Mouse (Mus musculus): ENCODE results near the gene Ptpn11.
"Not testable (repeated sequence)": the region's sequence is repeated elsewhere in the genome, so short reads cannot be mapped to it uniquely, and the experiment has no call there.

The Ptpn11 gene

DNA sequence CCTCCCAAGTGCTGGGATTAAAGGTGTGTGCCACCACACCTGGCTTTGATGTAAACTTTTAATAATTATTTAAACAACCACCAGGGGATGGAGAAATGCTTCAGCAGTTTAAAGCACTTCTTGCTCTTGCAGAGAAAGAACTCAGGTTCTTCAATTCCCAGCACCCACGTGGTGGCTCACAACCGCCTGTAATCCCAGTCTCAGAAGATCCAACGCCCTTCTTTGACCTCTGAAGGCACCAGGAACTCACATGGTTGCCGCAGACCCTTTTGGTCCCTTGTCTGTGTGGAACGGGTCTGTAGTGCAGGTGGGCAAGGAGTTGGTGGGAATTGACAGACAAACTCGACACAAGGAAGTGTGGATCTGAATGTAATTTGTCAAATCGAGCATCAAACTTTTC is 23.5 kb upstream of the Ptpn11 start:
- no peak for DNase-seq

DNA sequence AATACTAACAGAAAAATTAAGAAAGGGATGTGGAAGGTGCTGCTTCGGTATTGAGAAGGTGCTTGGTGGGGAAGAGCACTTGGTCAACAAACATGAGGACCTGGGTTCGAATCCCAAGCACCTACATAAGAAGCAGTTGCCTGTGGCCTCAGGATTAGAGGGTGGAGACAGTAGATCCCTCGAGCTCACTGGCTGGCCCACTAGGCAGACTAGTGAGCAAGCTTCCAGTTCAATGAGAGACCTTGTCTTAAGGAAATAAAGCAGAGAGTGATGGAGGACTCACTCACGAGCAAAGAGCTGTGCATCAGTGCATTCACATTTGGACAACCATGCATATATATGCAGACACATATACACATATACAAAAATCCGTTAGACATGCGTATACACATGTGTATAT is 20.9 kb upstream of the Ptpn11 start:
- DNase-seq: no peak

DNA sequence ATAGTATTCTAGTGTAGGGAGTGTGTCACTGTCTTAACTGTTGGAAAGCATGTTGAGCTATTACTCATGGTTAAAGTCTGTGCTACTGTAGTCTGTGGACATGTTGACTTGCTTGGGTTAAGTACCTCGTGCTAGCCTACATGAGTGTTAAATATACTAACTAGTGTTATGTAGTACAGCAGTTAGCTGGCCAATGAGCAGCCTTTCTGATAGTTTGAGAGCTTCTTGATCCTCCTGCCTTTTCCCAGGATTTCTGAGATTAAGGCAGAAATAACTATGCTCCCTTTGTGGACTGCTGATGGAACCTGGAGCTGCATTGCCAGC is 19.4 kb upstream of the Ptpn11 start:
- no peak for DNase-seq

DNA sequence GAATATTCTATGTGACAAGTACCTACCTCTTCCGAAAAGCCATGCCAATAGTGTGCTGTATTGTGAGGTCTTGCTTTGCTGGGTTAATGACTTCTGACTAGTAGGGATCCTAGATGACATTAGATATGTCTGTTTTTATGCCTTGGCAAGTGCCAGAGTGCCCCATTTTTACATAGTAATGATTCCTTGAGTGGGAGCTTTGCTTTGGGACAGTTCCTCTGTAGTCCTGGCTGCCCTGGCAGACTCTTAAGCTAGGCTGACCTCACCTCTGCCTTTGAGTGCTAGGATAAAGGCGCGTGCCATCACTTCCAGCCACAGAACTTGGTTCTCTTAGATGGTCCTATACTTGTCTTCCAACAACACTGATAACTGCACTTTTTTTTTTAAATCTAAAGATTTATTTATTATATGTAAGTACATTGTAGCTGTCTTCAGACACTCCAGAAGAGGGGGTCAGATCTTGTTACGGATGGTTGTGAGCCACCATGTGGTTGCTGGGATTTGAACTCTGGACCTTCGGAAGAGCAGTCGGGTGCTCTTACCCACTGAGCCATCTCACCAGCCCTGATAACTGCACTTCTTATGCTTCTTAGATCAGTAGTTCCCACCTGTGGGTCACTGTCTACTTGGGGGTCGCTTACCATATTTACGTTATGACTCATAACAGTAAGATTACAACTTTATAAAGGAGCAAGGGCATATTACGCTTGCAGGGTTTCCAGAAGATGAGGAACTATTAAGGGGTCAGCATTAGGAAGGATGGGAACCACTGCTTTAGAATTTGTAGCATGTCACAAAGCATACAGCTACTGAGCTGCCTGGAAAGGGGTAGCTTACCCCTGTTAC is 18.8 kb upstream of the Ptpn11 start:
- DNase-seq: no peak

DNA sequence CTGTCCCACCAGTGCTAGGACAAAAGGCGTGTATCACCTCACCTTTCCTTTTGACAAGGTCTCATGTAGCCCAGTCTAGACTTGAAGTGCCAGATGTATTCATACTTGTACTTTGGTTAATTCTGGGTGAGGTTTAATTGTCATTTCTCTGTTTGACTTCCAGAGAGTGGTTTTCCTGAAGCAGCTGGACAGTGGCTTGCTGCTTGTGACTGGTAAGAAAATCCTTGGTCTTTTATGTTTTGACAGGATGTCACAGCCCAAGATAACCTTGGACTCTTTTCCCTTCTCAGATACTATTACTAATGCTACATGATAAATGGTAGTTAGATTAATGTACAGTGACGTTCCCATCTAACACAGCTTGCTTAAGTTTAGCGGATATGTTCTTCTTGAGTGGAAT is 15.8 kb upstream of the Ptpn11 start:
- DNase-seq: no peak

DNA sequence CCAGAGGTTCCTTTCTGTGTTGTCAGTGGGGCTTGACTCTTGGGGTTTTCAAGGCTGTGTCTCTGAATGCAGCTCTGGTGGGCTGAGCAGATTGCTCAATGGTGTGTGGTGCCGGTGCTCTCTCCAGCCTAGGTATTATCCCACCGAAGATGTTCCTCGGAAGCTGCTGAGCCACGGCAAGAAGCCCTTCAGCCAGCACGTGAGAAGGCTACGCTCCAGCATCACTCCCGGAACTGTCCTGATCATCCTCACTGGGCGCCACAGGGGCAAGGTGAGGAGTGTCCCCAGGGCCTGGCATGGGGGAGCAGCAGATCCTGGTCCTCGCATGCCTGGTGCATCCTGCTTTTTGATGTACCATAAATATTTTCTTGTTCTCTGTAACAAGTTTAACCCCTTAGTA is 15.3 kb upstream of the Ptpn11 start:
- no peak for DNase-seq

DNA sequence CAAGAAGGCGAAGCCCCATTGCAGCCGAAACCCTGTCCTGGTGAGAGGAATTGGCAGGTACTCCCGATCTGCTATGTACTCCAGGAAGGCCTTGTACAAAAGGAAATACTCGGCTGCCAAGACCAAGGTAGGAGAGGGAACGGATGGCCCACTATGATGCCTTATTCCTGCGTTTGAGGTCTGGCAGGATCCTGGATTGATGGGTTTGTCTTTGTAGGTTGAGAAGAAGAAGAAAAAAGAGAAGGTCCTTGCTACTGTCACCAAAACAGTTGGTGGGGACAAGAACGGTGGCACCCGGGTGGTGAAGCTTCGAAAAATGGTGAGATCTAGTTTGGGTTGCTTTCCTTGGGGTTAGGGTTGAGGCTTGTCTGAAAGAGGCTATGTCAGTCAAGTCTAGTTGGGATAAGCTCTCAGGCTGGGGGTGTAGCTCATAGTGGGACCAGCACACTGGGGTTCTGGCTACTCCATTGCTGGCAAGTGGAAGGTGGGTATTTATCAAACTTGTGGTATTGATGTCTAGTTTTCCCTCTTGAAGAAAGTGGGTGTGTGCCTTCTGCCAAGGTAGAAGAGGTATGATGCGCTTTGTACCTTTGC is 14.4 kb upstream of the Ptpn11 start:
- not testable (repeated sequence) for DNase-seq

DNA sequence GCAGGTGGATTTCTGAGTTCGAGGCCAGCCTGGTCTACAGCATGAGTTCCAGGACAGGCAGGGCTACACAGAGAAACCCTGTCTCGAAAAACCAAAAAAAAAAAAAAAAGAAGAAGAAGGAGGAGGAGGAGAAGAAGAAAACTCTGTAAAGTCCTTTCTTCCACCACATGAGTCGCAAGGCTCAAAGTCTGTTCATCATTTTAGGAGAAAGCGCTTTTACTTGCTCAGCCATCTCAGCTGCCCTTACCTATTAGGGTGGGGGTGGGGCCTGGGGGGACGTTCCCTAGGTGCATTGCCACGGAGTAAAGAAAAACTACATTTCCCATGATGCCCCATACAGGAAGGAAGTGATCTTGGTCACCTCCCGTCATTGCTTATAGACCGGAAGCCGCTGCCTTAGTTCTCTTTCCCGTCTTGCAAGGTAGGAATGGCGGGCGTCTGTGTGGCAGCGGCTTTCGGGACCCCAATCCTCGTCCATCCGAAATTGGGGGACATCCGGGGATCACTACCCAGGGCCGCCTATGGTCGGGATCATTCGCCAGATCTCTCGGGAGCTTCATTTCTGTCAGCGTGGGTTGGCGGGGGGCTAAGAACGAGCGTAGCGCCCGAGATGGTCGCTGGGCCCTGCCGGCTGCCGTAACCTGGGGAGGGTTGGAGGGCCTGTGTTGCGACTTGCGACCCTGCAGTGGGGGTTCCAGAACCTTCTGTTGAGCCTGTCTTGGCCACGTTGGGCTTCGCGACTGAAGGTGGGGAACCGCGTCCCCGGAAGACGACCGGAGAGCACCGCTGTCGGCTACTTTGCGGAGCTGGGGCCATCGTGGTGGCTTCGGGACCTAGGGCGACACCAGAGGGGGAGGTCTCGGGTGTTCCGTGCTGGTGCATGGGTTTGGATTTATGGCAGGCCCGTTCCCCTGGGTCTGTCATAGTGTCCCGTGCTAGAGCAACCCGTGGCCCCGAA is 13.2 kb upstream of the Ptpn11 start, which contains the start of gene Rpl6:
Gene Rpl6 (plus strand): TSS at position 350 of the 958 bp plus-strand sequence.
- DNase-seq: peak; percentile 82 to 85

DNA sequence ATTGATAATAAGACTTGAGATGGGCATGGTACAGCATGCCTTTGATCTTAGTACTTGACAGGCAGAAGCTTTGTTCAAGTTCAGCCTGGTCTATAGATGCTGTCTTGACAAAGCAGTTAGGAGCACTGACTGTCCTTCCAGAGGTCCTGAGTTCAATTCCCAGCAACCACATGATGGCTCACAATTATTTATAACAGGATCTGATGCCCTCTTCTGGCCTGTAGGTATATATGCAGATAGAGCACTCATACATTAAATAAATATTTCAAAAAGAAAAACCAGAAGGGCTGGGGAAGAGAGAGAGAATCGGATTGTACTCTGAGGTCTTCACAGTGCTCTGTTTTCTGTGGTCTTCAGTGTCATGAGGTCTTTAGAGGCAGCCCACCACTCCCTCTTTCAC is 11.3 kb upstream of the Ptpn11 start:
- no peak for DNase-seq

DNA sequence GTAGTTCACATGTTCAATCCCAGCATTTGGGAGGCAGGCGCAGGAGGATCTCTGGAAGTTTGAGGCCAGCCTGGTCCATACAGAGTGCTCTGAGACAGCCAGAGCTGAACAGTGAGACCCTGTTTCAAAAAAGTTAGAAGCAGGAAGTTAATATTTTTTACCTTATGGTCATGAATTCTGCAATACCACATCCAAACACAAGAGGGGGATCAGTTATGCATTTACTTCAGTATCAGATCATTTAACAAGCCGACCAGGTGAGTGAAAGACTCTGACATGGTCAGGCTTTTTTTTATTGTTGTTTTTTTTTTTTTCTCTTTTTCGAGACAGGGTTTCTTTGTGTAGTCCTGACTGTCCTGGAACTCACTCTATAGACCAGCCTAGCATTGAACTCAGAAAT is 10.5 kb upstream of the Ptpn11 start:
- peak; percentile 54 to 67 for DNase-seq

DNA sequence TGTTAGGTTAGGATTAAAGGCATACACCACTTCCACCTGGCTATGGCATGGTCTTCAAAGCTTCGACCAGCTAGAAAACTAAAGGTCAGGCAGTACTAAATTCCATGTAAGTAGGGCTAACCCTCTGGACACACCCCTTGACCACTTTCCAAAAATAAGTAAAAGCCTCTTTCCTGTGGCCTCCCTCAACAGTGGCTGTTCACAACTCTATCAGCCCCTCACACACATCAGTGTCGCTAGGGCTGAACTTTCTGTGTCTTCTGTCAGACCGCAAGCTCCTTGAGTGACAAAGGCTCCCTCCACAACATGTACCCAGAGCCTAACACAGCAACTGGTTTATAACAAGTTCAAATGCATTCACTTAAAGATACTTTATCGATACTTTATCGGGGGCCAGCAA is 7.2 kb upstream of the Ptpn11 start:
- no peak for DNase-seq

DNA sequence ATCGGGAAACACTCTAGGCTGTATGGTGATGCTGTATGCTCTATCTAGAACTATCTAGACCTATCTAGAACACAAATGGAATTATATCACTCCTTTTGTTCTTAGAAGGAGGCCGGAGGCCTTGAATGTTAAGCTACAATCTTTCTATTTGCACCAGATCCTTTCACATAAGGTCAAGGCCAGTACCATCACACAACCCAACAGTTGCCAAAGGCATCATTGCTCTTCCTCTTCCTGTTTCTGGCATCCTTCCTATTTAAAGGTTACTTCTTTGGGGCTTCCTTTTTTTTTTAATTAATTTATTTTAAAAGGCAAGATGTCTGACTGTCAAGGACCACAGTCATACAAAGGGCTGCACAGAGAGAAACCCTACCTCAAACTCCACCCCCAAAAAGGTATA is 6.1 kb upstream of the Ptpn11 start:
- no peak for DNase-seq

DNA sequence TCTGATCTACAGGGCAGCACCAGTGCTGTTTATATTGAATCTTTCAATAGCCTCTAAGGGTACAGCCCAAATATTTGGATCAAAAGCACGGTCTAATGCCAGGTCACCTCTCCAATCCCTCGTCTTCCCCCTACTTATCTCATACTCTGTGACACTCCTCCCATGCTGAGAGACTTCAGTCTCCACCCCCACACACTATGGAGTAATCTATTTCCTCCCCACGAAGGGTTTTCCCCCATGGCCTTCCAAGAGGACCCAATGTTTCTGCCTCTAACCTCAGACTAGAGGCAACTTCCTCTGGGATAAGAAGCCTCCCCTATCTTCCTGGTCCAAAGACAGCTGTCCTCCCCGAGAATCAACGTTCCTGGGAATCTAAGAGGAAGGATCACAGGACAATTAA is 5.6 kb upstream of the Ptpn11 start:
- DNase-seq: no peak

DNA sequence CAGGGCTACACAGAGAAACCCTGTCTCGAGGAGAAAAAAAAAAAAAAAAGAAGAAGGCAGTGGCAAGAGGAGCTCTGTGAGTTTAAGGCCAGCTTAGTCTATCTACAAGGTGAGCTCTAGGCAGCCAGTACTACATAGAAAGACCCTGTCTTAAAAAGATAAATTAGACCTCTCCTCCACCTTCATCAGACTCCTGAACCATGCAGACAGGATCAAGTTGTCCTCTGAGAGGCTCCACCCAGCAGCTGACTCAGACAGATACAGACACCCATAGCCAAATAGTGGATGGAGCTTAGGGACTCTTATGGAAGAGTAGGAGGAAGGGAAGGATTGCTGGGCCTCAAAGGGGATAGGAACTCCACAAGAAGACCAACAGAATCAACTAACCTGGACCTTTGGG is 3.0 kb upstream of the Ptpn11 start:
- no peak for DNase-seq

DNA sequence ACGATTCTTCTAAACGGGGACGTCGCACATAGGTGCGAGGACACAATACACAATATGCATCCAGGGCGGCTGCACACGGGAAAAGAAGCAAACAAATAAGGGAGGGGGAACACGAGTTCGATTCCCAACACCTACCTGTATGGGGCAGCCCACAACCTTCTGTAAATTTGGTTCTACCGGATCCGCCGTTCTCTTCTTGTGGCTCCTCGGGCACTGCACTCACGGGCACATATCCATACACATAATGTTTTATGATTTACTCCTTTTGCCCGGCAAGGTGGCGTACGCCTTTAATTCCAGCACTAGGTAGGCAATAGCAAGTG is 348 bp upstream of the Ptpn11 start:
- DNase-seq: no peak

DNA sequence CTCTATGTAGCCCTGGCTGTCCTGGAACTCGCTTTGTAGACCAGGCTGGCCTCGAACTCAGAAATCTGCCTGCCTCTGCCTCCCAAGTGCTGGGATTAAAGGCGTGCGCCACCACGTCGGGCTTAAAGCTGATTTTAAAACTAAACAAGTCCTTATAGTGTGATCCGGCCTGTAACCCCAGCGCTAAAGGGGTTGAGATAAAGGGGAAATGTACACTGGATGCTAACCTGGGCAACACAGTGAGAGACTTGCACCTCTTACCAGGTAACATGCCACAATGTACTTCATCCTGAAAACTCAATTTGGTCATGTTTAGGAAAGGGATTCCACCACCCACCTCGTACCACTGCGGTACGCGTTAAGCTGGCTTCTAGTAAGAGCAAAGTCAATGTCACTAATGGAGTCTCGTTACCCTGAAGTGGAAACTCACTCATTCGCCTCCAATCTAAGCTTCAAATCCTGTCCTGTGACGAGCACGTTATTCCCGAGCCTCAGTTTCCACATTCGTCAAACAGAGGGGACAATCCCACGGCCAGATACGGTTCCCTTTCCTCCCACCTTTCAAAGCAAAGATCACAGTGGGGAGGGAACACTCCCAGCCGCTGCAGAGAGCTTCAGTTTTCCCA is 874 bp downstream of the Ptpn11 start:
- no peak for DNase-seq

DNA sequence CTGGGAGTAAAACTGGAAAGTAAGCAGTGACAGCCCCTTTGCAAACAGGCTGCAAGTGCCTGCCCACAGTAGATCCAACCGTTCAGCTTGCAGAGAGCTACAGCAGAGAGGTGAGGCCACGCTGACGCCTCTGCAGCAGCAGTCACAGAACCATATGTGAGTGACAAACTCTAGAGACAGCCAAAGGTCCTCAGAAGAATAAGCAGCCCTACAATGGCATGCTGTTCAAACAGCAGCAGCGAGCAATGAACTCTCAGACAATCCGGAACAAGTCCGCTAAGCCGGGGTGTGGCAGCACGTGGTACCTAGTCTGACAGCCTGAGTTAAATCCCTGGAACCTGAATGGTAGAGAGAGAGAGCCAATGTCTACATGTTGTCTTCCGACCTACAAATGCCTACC is 2.0 kb downstream of the Ptpn11 start:
- no peak for DNase-seq

DNA sequence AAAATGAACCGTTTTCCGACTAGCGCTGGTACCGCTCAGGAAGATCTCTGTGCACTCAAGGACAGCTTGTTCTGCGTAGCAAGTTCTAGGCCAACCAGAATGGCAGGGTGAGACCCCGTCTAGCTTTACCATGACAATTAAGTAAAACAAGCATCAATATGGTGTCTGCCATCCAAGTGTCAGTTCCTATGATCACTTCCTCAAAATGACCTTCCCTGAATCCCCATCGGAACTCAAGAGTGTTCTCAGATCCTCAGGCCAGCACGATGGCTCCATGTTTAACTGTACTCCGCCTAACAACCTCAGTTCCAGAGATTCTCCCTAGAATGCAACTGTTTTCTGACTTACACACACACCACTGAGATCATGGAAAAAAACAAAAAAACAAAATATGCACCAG is 2.9 kb downstream of the Ptpn11 start:
- no peak for DNase-seq

DNA sequence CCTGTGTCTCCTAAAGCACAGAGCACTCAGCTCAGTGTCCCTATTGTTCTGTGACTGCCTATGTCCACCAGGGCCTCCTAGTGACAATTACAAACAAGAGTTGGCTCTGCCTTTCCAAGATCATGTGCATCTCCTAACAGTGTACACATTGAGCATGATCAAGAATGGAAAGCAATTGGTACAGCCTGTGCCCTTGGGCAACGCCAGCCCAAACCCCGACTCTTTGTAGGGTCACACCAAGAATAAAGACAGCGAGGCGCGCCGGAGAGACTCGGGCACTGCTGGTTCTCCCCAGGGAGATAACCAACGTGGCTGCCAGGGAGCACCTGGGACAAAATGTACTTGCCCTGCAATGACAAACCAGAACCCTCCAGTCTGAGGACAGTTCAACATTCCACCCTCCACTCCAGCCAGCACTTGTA is 3.6 kb downstream of the Ptpn11 start:
- DNase-seq: no peak

DNA sequence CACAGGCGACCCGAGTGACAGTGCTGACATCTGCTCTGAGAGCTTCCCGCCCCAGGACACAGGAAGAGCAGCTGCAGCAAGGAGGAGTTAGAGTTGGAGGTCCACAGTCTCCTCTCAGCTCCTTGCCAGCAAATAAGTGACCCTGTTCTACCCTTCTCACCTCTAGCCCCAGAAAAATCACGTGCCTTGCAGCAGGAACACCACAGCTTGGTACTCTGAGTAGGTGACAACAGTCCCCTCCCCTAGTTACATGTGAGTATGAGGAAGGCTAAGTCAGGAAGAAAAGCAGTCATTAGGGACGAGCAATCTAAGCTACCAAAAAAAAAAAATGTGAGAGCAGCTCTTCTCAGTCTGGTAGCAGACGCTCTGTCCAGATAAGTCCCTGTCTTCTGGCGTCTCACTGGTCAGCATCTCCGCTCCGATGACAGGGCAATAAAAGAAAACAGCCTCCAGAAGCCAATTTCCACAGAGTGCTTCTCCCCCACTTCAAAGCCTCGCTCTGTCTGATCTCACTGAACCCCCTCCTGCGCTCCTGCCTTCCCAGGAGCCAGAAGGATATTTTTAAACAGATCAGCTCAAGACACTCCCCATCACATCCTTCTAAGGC is 6.1 kb downstream of the Ptpn11 start:
- DNase-seq: no peak

DNA sequence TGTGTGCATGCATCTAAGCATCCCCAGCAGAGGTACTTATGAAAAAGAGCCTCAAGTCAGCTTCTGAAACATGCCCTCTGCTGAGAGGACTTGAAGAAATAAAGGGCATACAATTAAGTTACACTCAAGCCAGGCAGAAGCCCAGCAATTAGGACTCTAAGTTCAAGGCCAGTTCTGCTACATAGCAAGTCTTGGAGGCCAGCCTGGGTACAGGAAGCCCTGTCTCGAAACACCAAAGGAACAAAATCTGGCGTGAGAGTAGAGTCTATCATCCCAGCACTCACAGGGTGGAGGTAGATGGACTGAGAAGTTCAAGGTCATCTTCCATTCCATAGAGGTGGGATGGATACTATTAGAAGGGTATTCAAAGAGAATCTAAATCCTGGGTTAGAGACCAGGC is 6.8 kb downstream of the Ptpn11 start:
- DNase-seq: no peak

DNA sequence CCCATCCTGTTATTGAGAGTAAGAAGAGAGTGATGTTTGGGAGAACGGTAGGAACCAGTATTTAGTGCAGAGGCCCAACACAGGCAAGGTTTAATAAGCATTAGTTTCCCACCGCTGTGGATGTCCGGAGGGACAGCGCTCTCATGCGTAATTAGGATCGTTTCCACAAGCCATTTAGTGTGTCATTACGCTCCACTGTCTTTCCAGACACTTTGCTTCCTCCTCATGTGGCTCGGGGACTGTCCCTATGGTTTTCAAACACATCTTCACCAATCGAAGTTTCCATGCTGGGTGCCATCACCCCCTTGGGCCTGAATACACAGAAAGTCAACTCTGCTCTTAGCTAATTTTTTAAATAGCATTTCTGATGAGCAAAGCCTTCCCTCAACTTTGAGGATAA is 7.9 kb downstream of the Ptpn11 start:
- DNase-seq: no peak
